Mouse (Mus musculus) mouse trophoblast stem cell (cell line): ENCODE results near the gene Tbc1d30.

Experiments
- in situ Hi-C, 2 experiments: fragments of 300-500 bp; cut with MseI, MboI; formaldehyde crosslinking; loops; 2 replicates in 1 of 2; 3 replicates in 1 of 2; pipeline ENCODE4 v1.15.1; 2025

The Tbc1d30 gene

DNA sequence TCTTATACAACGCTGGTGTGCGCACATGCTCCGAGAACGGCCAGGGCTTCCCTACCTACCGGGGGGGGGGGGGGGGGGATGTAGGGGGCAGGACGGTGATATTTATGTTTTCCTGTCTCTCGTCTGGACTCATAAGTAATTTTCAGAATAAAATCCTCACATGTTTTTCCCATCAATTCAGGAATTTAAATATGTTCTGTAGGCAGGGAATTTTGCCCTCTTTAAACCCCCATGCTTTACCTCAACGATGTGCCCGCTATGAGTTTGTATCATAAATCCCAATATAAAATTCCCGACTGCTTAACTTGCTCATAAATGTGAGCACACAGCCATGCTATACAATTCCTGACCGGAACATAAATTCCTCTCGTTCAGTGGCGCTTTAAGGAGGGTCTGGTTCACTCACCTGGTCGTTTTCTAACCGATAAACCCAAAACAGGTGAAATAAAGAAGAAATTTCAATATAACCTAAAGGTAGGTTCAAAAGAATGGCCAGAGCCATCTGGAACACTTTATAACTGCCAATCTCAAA lies 122.6 kb downstream of the Tbc1d30 start:
- in situ Hi-C loops, result no loop called here

GRCm38 (mm10) chr10:121227988-121228409 lies 123.1 kb downstream of the Tbc1d30 start:
- in situ Hi-C loops, result no loop called here

- in situ Hi-C loops, result no loop called here
Observed at GRCm38 (mm10) chr10:121227403-121227802, 123.7 kb downstream of the Tbc1d30 start.

DNA sequence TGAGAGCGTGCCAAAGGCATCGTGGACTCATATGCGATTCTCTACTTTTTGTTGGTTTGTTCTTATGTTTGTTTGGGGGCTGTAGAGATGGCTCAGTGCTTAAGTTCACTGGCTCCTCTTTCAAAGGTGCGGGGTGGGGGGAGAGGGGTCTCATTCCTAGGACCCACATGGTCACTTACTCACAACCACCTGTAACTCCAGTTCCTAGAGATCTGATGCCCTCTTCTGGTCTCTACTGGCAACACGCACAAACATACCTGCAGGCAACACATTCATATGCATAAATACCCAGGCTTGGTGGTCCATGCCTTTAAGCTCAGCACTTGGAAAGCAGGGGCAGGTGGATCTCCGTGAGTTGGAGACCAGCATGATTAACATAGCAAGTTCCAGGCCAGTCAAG lies 125.4 kb downstream of the Tbc1d30 start:
- in situ Hi-C loops, result no loop called here

- in situ Hi-C loops, result no loop called here
Observed at GRCm38 (mm10) chr10:121222881-121223280, 128.2 kb downstream of the Tbc1d30 start.

DNA sequence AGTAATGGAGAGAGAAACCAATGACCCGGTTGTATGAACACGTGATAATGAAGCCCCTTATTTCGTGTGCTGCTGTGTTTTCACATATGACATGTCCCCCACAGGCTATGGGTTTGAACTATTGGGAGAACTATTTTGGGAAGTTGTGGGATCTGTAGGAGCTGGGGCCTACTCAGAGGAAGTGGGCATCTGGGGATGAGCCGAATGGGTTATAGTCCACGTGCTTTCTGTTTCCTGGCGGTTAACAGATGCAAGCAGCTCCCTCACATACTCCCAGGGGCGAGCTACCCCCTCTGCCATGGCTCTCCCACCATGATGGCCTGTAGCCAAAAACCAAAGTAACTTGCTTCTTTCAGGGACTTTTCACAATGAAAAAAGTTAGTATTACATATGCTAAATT lies 132.5 kb downstream of the Tbc1d30 start:
- in situ Hi-C loops, result loop anchor here in 1 of 2 experiments (5.0 kb wide), 1 partner anchor 56 kb away; no protein-coding TSS in a partner anchor

DNA sequence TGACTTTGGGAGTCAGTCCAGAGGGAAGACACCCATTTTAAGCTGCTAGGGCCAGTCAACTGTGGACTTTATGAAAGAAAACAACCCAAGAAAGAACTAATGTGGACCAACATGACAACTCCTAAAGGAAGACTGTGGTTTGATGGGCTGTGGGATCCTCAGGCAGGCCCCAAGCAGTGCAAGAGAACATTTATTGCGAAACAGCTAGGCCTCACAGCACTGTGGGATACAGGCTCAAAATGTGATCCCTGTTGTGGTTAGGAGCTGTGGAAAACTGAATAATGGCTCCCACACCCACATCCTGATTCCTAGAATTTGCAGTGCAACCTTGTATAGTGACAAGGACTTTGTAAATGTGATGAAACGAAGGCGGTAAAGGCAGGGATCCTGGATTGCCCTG lies 134.3 kb downstream of the Tbc1d30 start:
- in situ Hi-C loops, result loop anchor here in 1 of 2 experiments (5.0 kb wide), 1 partner anchor 55 kb away; no protein-coding TSS in a partner anchor
